Mouse (Mus musculus) frontal cortex, postnatal 14 days (tissue): ENCODE measurements around the gene Ccdc42.

Experiments
- DNase-seq, 2 experiments: peaks; one replicate each; pipeline ENCODE4 v3.0.0; 2022; ENCODE audit warnings: low spot score in 2 of 2

Gene Ccdc42

GRCm38 (mm10) chr11:68586721-68587120 lies at the start of gene Ccdc42:
Ccdc42 (plus strand) TSS chr11:68587021.
- DNase-seq, result no peak

GRCm38 (mm10) chr11:68539621-68540020 lies 47.2 kb upstream of the Ccdc42 start:
- no peak for DNase-seq

GRCm38 (mm10) chr11:68544554-68544953 lies 42.3 kb upstream of the Ccdc42 start:
- no peak for DNase-seq

GRCm38 (mm10) chr11:68545172-68545571 lies 41.6 kb upstream of the Ccdc42 start:
- DNase-seq, result no peak

- DNase-seq, result no peak
Observed at GRCm38 (mm10) chr11:68545682-68546222, 41.1 kb upstream of the Ccdc42 start.

- no peak for DNase-seq
Observed at GRCm38 (mm10) chr11:68547484-68547883, 39.3 kb upstream of the Ccdc42 start.

GRCm38 (mm10) chr11:68549597-68549996 lies 37.2 kb upstream of the Ccdc42 start:
- DNase-seq, result no peak

- DNase-seq, result no peak
Observed at GRCm38 (mm10) chr11:68550358-68550757, 36.5 kb upstream of the Ccdc42 start.

- DNase-seq, result no peak
Observed at GRCm38 (mm10) chr11:68553981-68554471, 32.8 kb upstream of the Ccdc42 start.

GRCm38 (mm10) chr11:68555918-68556584 lies 30.8 kb upstream of the Ccdc42 start, which contains the start of gene Mfsd6l:
Mfsd6l (plus strand) TSS chr11:68556186.
- DNase-seq, result no peak

- DNase-seq, result no peak
Observed at GRCm38 (mm10) chr11:68559546-68559945, 27.3 kb upstream of the Ccdc42 start.

- no peak for DNase-seq
Observed at GRCm38 (mm10) chr11:68561957-68562950, 24.6 kb upstream of the Ccdc42 start.

- DNase-seq, result no peak
Observed at GRCm38 (mm10) chr11:68564356-68565031, 22.3 kb upstream of the Ccdc42 start.

GRCm38 (mm10) chr11:68565032-68565429 lies 21.8 kb upstream of the Ccdc42 start:
- DNase-seq, result no peak

GRCm38 (mm10) chr11:68566447-68567059 lies 20.3 kb upstream of the Ccdc42 start:
- peak; percentile 58 to 74 for DNase-seq

GRCm38 (mm10) chr11:68570861-68571260 lies 16.0 kb upstream of the Ccdc42 start:
- DNase-seq, result no peak

GRCm38 (mm10) chr11:68577076-68577475 lies 9.7 kb upstream of the Ccdc42 start:
- DNase-seq, result no peak

- DNase-seq, result peak; percentile 51 to 55
Observed at GRCm38 (mm10) chr11:68579462-68579881, 7.3 kb upstream of the Ccdc42 start.

GRCm38 (mm10) chr11:68580566-68580965 lies 6.3 kb upstream of the Ccdc42 start:
- DNase-seq, result no peak

GRCm38 (mm10) chr11:68583225-68583624 lies 3.6 kb upstream of the Ccdc42 start:
- peak in 1 of 2 experiments; percentile 25 for DNase-seq

GRCm38 (mm10) chr11:68583906-68584480 lies 2.8 kb upstream of the Ccdc42 start:
- DNase-seq, result no peak
